In genomic region chr13:89970940-89971339, GRCm38 (mm10) we compare ENCODE assay signal across 21 mouse cellular contexts.
DNase-seq lines count a peak whose midpoint lies in the region; ATAC-seq and TF ChIP-seq lines count a peak whose summit lies in the region.
"Had no signal": no experiment of that assay in that cellular context is flagged by ENCODE, and none has a peak within 500 bp of the region (broad histone marks: within the 10 kb centered on the region; RNA-seq: fewer than 3 reads in every experiment).

No protein-coding gene starts in this region.

- no peaks in the 10 kb centered on the region for H3K36me3 ChIP-seq in liver, embryonic 11.5 days (ENCODE audit: control insufficient read depth, insufficient read depth, low read length)
- no peaks in the 10 kb centered on the region for H3K36me3 ChIP-seq in liver, embryonic 12.5 days
- no peaks in the 10 kb centered on the region for H3K36me3 ChIP-seq in liver, postnatal 0 days (replicated peaks; ENCODE audit: insufficient read depth, low read length)
- no peaks in the 10 kb centered on the region for H3K36me3 ChIP-seq in liver, embryonic 13.5 days
- H3K36me3 ChIP-seq: G1E had no signal

- no peak overlapping the region for H3K9ac ChIP-seq in liver, embryonic 11.5 days (ENCODE audit: low read depth, low read length)
- H3K9ac ChIP-seq in liver, embryonic 12.5 days = no peak overlapping the region
- no peak overlapping the region for H3K9ac ChIP-seq in liver, postnatal 0 days (replicated peaks)
- no peak overlapping the region for H3K9ac ChIP-seq in liver, embryonic 13.5 days

- no peak for DNase-seq in liver, embryonic 11.5 days (ENCODE audit: low spot score)
- DNase-seq in liver = no peak
- DNase-seq in liver, postnatal 0 days = no peak
- no peak for DNase-seq in liver, embryonic 13.5 days
- no peak for DNase-seq in kidney, adult 9 months
- DNase-seq: adrenal gland, adult 2 months; adrenal gland, adult 8-10 months; adrenal gland, postnatal 10 days; adrenal gland, postnatal 14 days; adrenal gland, postnatal 25 days; adrenal gland, postnatal 36 days; B cell, adult 2 months; cerebellum, adult 11 months; cerebellum, adult 11-12 months; cerebellum, adult 18-20 months had no signal

- no peaks in the 10 kb centered on the region for H3K9me3 ChIP-seq in liver, embryonic 11.5 days (ENCODE audit: control insufficient read depth, low read length)
- no peaks in the 10 kb centered on the region for H3K9me3 ChIP-seq in liver, embryonic 12.5 days (replicated peaks)
- H3K9me3 ChIP-seq in liver, postnatal 0 days (ENCODE audit: low read length) = no peaks in the 10 kb centered on the region
- H3K9me3 ChIP-seq in liver, embryonic 13.5 days (replicated peaks) = no peaks in the 10 kb centered on the region
- H3K9me3 ChIP-seq: G1E had no signal

- WGBS in liver, embryonic 11.5 days = 74% methylated on average over 3 of the region's 3 CpGs
- WGBS in liver, embryonic 12.5 days (ENCODE audit: insufficient replicate concordance) = 49% methylated on average over 3 of the region's 3 CpGs
- 74% methylated on average over 3 of the region's 3 CpGs for WGBS in liver, postnatal 0 days (ENCODE audit: insufficient replicate concordance)
- 57% methylated on average over 3 of the region's 3 CpGs for WGBS in liver, embryonic 13.5 days (ENCODE audit: insufficient replicate concordance)

- TF ChIP-seq CTCF in liver, postnatal 0 days (IDR thresholded peaks at IDR 0.05; ENCODE audit: low read depth) = no peak

- no peak overlapping the region for H3K4me3 ChIP-seq in liver, embryonic 11.5 days (ENCODE audit: low read depth, low read length)
- H3K4me3 ChIP-seq in liver, embryonic 12.5 days = no peak overlapping the region
- no peak overlapping the region for H3K4me3 ChIP-seq in liver, postnatal 0 days (ENCODE audit: low read depth, low read length)
- no peak overlapping the region for H3K4me3 ChIP-seq in liver, embryonic 13.5 days (replicated peaks)

- H3K4me1 ChIP-seq in liver, embryonic 11.5 days (replicated peaks; ENCODE audit: control insufficient read depth, insufficient read depth, low read length) = no peaks in the 10 kb centered on the region
- 0 out of 2 replicates have a peak, but pooled peaks cover 3% of the 10 kb centered on the region for H3K4me1 ChIP-seq in liver, embryonic 12.5 days
- no peaks in the 10 kb centered on the region for H3K4me1 ChIP-seq in liver, postnatal 0 days (ENCODE audit: insufficient read depth)
- H3K4me1 ChIP-seq in liver, embryonic 13.5 days (replicated peaks) = no peaks in the 10 kb centered on the region

- peak; percentile 64 for ATAC-seq in liver, embryonic 11.5 days (replicated peaks; ENCODE audit: low FRiP score)
- ATAC-seq in liver, embryonic 12.5 days = peak; percentile 65; the same call in 1 of the 2 replicates
- ATAC-seq in liver, postnatal 0 days = no peak
- ATAC-seq in liver, embryonic 13.5 days (ENCODE audit: low read depth) = peak; percentile 54; the same call in 1 of the 2 replicates
- ATAC-seq: activated CD4-positive, CD25-positive, alpha-beta regulatory T cell, adult 4 months; CD4-positive, CD25-positive, alpha-beta regulatory T cell, adult 4 months; Patski had no signal

- no peaks in the 10 kb centered on the region for H3K27me3 ChIP-seq in liver, embryonic 11.5 days (replicated peaks; ENCODE audit: control insufficient read depth, insufficient read depth, low read length)
- H3K27me3 ChIP-seq in liver, embryonic 12.5 days (replicated peaks) = no peaks in the 10 kb centered on the region
- H3K27me3 ChIP-seq in liver, postnatal 0 days (ENCODE audit: insufficient read depth, low read length) = no peaks in the 10 kb centered on the region
- no peaks in the 10 kb centered on the region for H3K27me3 ChIP-seq in liver, embryonic 13.5 days
- H3K27me3 ChIP-seq: CH12.LX, Patski had no signal

- no peak overlapping the region for H3K4me2 ChIP-seq in liver, embryonic 11.5 days
- no peak overlapping the region for H3K4me2 ChIP-seq in liver, embryonic 12.5 days
- H3K4me2 ChIP-seq in liver, postnatal 0 days (ENCODE audit: low read depth, low read length) = no peak overlapping the region
- H3K4me2 ChIP-seq in liver, embryonic 13.5 days = no peak overlapping the region

- no peak for TF ChIP-seq EP300 in liver, postnatal 0 days (IDR thresholded peaks at IDR 0.05; ENCODE audit: low read depth)

- no peak overlapping the region for H3K27ac ChIP-seq in liver, embryonic 11.5 days (ENCODE audit: low read depth, low read length)
- H3K27ac ChIP-seq in liver, embryonic 12.5 days = no peak overlapping the region
- H3K27ac ChIP-seq in liver, postnatal 0 days (ENCODE audit: low read depth) = no peak overlapping the region
- no peak overlapping the region for H3K27ac ChIP-seq in liver, embryonic 13.5 days
